Mouse (Mus musculus): ENCODE data around the gene Macf1. TPM values are rescaled to one million over a fixed set of nuclear protein-coding genes. Genes with fewer than 3 reads are reported as not detected.

Macf1 gene
- polyA plus RNA-seq, 2 experiments, result 79.8 to 103 TPM

DNA sequence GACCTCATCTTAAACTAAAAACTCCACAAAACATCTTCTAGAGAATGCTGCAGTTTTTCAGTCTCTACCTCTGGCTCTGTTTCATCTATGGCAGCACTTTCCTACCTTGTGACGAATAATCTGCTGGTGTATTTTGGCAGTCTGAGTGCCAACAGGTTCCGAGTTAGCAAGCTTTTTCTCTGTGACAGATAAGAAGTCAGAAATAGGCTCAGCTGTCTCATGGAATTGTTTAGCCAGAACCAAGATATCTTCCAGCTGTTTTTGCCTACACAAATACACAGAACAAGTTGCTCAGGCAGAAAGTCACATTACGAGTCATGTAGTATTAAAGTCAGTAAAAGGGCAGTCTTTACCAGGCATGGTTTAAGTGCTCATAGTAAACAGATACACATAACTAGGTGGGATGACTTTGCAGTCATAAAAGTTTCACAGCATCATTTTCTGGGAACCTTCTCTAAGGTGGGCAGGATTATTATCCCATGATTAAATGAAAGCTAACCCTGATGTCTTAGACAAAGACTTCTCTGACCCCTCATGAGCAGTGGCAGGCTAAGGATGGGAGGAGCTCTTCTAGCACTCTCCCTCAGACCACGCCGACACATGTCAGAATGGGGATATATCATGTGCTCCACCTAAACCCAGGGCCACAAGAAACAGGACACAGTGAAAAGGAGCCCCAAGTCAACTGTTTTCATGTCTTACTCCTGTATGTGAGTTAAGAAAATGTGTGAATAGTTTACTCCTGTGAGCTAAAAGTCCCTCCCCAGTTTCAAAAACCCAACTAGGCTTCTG is 286.3 kb downstream of the Macf1 start:
- 85% methylated on average over 5 of the region's 5 CpGs for WGBS
- Histone ChIP-seq H3K4me1 (ENCODE audit: control insufficient read depth, insufficient read depth, low read length) (peaks cover 5% of the 10 kb centered on the region; the same call in 1 of the 2 replicates), H3K27ac (replicated peaks; ENCODE audit: low read depth, low read length) (no peak overlapping the region), H3K36me3 (ENCODE audit: control insufficient read depth, insufficient read depth, low read length) (peaks cover 81% of the 10 kb centered on the region), H3K27me3 (ENCODE audit: control insufficient read depth, insufficient read depth, low read length) (no peaks in the 10 kb centered on the region), H3K4me2 (replicated peaks; ENCODE audit: low read depth, low read length, severe bottlenecking) (no peak overlapping the region), H3K9me3 (ENCODE audit: control insufficient read depth, low read length) (no peaks in the 10 kb centered on the region), H3K4me3 (replicated peaks; ENCODE audit: low read length) (no peak overlapping the region), H3K9ac (ENCODE audit: low read depth, low read length, severe bottlenecking) (no peak overlapping the region)
- DNase-seq (ENCODE audit: low spot score) (no peak), ATAC-seq (ENCODE audit: low FRiP score, low read depth) (no peak)
- TF ChIP-seq POLR2A (IDR thresholded peaks at IDR 0.05; ENCODE audit: borderline replicate concordance, extremely low read depth, insufficient read depth, insufficient read length), result no peak

DNA sequence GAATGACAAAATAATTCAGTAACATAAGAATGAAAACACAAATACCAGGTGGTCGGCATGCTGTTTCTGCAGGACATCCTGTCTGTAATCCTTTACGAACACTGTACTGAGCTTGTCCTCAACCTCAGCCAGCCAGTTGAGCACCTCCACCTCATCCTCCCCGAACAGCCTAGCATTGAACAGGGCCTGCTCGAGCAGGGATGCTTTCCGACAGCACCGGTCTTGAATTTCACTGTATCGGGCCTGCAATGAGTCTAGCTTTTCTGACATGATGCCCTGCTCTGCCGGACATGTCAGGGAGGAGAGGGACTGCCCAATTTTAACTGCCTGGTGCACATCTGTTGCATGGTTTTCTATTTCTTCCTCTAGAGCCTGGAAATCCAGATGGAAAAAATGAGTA is 287.1 kb downstream of the Macf1 start:
- Histone ChIP-seq H3K4me1 (ENCODE audit: control insufficient read depth, insufficient read depth, low read length) (no peaks in the 10 kb centered on the region), H3K27ac (replicated peaks; ENCODE audit: low read depth, low read length) (no peak overlapping the region), H3K4me2 (replicated peaks; ENCODE audit: low read depth, low read length, severe bottlenecking) (no peak overlapping the region), H3K9me3 (ENCODE audit: control insufficient read depth, low read length) (no peaks in the 10 kb centered on the region), H3K4me3 (replicated peaks; ENCODE audit: low read length) (no peak overlapping the region), H3K36me3 (ENCODE audit: control insufficient read depth, insufficient read depth, low read length) (peaks cover 89% of the 10 kb centered on the region), H3K27me3 (ENCODE audit: control insufficient read depth, insufficient read depth, low read length) (no peaks in the 10 kb centered on the region), H3K9ac (ENCODE audit: low read depth, low read length, severe bottlenecking) (no peak overlapping the region)
- WGBS, result 91% methylated on average over 8 of the region's 8 CpGs
- no peak for TF ChIP-seq POLR2A (IDR thresholded peaks at IDR 0.05; ENCODE audit: borderline replicate concordance, extremely low read depth, insufficient read depth, insufficient read length)
- ATAC-seq (ENCODE audit: low FRiP score, low read depth) (no peak), DNase-seq (ENCODE audit: low spot score) (no peak)

DNA sequence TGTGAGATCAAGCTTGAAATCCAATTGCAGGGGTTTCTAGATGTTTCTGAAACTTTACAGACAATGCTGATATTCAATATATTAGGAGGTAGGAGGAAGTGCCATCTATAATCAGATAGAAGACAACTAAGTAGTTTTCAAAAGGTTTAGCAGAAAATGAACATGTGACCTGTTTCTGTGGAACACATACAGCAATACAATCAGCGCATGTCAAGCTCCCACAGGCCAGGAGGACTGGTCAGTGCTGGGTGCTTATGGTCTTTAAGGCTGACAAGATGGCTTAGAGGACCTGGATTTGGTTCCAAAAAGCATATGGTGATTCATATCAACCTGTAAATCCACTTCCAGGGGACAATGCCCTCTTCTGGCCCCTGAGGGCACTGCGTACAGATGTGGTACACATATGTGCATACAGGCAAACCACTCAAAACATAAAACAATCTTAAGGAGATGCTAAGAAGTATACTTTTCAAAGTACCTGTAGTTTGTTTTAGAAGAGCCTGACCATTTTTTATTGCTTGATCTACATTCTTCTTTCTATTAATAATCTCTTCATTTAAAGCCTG is 288.6 kb downstream of the Macf1 start:
- TF ChIP-seq POLR2A (IDR thresholded peaks at IDR 0.05; ENCODE audit: borderline replicate concordance, extremely low read depth, insufficient read depth, insufficient read length), result no peak
- WGBS, result 96% methylated on average over 2 of the region's 2 CpGs
- no peak overlapping the region for H3K4me3 ChIP-seq (replicated peaks; ENCODE audit: low read length)
- H3K9ac ChIP-seq (ENCODE audit: low read depth, low read length, severe bottlenecking), result no peak overlapping the region
- no peaks in the 10 kb centered on the region for H3K27me3 ChIP-seq (ENCODE audit: control insufficient read depth, insufficient read depth, low read length)
- ATAC-seq (ENCODE audit: low FRiP score, low read depth) (no peak), DNase-seq (ENCODE audit: low spot score) (no peak)
- H3K9me3 ChIP-seq (ENCODE audit: control insufficient read depth, low read length), result no peaks in the 10 kb centered on the region
- H3K27ac ChIP-seq (replicated peaks; ENCODE audit: low read depth, low read length), result no peak overlapping the region
- H3K36me3 ChIP-seq (ENCODE audit: control insufficient read depth, insufficient read depth, low read length), result peaks cover 90% of the 10 kb centered on the region
- H3K4me2 ChIP-seq (replicated peaks; ENCODE audit: low read depth, low read length, severe bottlenecking), result no peak overlapping the region
- H3K4me1 ChIP-seq (ENCODE audit: control insufficient read depth, insufficient read depth, low read length), result no peaks in the 10 kb centered on the region

DNA sequence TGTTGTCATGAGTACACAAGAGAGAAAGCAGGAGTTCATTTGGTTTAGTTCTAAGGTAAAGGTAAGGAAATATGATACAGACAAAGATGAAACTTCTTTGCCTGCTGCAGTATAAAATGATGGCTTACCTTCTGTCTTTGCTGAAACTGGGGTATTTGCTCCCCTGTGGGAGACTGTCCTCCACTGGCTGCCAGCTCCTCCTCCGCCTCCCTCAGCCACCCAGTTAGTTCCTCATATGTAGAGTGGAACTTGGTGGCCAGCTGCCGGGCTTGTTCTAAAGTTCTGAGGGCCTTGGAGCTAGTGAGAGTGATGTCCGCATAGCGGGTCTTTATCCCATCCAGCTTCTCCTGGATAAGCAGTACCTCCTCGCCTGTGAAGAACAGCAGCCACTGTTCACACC is 289.3 kb downstream of the Macf1 start:
- Histone ChIP-seq H3K27me3 (ENCODE audit: control insufficient read depth, insufficient read depth, low read length) (no peaks in the 10 kb centered on the region), H3K36me3 (ENCODE audit: control insufficient read depth, insufficient read depth, low read length) (peaks cover 92% of the 10 kb centered on the region), H3K27ac (replicated peaks; ENCODE audit: low read depth, low read length) (no peak overlapping the region), H3K4me2 (replicated peaks; ENCODE audit: low read depth, low read length, severe bottlenecking) (no peak overlapping the region), H3K9me3 (ENCODE audit: control insufficient read depth, low read length) (no peaks in the 10 kb centered on the region), H3K9ac (ENCODE audit: low read depth, low read length, severe bottlenecking) (no peak overlapping the region), H3K4me3 (replicated peaks; ENCODE audit: low read length) (no peak overlapping the region), H3K4me1 (ENCODE audit: control insufficient read depth, insufficient read depth, low read length) (no peaks in the 10 kb centered on the region)
- no peak for ATAC-seq (ENCODE audit: low FRiP score, low read depth)
- WGBS, result 88% methylated on average over 5 of the region's 5 CpGs
- TF ChIP-seq POLR2A (IDR thresholded peaks at IDR 0.05; ENCODE audit: borderline replicate concordance, extremely low read depth, insufficient read depth, insufficient read length), result no peak
- no peak for DNase-seq (ENCODE audit: low spot score)

GRCm38 (mm10) chr4:123394269-123394668 is 289.9 kb downstream of the Macf1 start:
- H3K4me3 ChIP-seq (replicated peaks; ENCODE audit: low read length), result no peak overlapping the region
- no peak overlapping the region for H3K4me2 ChIP-seq (replicated peaks; ENCODE audit: low read depth, low read length, severe bottlenecking)
- H3K9me3 ChIP-seq (ENCODE audit: control insufficient read depth, low read length), result no peaks in the 10 kb centered on the region
- H3K36me3 ChIP-seq (ENCODE audit: control insufficient read depth, insufficient read depth, low read length), result peaks cover 92% of the 10 kb centered on the region
- no peaks in the 10 kb centered on the region for H3K4me1 ChIP-seq (ENCODE audit: control insufficient read depth, insufficient read depth, low read length)
- TF ChIP-seq POLR2A (IDR thresholded peaks at IDR 0.05; ENCODE audit: borderline replicate concordance, extremely low read depth, insufficient read depth, insufficient read length), result no peak
- WGBS, result 92% methylated on average over 1 of the region's 1 CpGs
- H3K9ac ChIP-seq (ENCODE audit: low read depth, low read length, severe bottlenecking), result no peak overlapping the region
- no peak for ATAC-seq (ENCODE audit: low FRiP score, low read depth)
- no peak for DNase-seq (ENCODE audit: low spot score)
- no peaks in the 10 kb centered on the region for H3K27me3 ChIP-seq (ENCODE audit: control insufficient read depth, insufficient read depth, low read length)
- H3K27ac ChIP-seq (replicated peaks; ENCODE audit: low read depth, low read length), result no peak overlapping the region

Measured in limb, embryonic 14.5 days (tissue).